In the genomic region with DNA sequence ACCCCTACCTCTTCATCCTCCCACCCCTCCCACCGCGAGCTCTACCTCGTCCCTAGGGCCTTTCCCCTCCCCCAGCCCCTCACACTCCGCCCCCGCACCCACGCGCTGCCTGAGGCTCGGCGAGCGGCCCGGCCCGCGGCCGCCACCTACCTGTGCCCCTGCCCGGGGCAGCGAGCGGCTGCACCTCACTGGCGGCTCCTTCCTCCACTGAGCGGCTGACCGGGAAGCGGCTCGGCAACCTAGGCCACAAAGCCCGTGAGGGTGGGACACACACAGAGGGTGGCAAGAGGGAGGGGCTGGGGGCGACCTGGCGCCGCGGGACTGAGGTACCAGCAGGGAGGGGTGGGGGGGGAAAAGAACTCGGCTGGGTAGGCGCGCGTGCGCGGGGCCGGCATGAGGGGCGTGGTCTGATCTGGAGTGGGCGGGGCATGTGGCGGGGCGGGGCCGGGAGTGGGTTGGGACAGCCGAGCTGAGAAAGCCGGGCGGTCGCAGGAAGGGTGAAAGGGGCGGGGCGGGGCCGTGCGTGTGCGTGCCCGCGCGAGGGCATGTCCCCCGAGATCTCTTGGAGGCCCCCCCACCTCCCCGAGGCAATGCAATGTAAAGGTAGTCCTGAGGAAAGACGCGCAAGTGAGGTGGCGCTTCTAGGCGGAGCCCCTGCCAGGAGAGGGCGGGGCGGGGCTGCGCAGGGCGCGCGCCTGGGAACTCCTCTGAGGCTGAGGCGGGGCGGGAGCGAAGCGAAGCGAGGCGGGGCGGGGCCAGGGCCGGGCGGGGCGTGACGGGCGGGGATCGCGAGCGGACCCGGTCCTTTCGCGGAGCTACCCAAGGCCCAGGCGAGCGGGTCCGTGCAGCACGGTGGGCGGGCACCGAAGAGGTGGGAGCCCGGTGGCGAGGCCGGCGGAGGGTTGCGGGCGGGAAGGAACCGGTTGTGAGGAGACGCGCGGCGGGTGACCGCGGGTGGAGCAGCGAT, we compare ENCODE assay signal across 8 mouse cellular contexts. TPM values are rescaled to one million over a fixed set of nuclear protein-coding genes. Genes with fewer than 3 reads are reported as not detected.
DNase-seq lines count a peak whose midpoint lies in the region; ATAC-seq and TF ChIP-seq lines count a peak whose summit lies in the region.

A gene (minus strand): TSS at position 408 of the 967 bp plus-strand sequence.
A gene (plus strand): TSS at position 469 of the 967 bp plus-strand sequence.

- H3K4me2 ChIP-seq in embryonic facial prominence, embryonic 13.5 days = peak within 1 kb of the TSS; percentile 75
- peak within 1 kb of the TSS; percentile 78 for H3K4me2 ChIP-seq in limb, embryonic 12.5 days
- H3K4me2 ChIP-seq in midbrain, embryonic 15.5 days = peak within 1 kb of the TSS; percentile 62

- TF ChIP-seq POLR2A in kidney, adult 2 months (IDR thresholded peaks at IDR 0.05; ENCODE audit: low read depth, low read length) = no peak
- no peak; the same call in none of the 2 replicates for TF ChIP-seq POLR2A in spleen, adult 2 months (IDR thresholded peaks at IDR 0.05; ENCODE audit: low read depth, low read length)

- no peaks in the 10 kb centered on the region for H3K27me3 ChIP-seq in embryonic facial prominence, embryonic 13.5 days
- no peaks in the 10 kb centered on the region for H3K27me3 ChIP-seq in kidney, adult 2 months (replicated peaks; ENCODE audit: control insufficient read depth, insufficient read depth, low read length)
- no peaks in the 10 kb centered on the region for H3K27me3 ChIP-seq in limb, embryonic 12.5 days
- H3K27me3 ChIP-seq in midbrain, embryonic 15.5 days (replicated peaks) = no peaks in the 10 kb centered on the region
- no peaks in the 10 kb centered on the region for H3K27me3 ChIP-seq in spleen, adult 2 months (ENCODE audit: control insufficient read depth, insufficient read depth, low read length)

- peak within 1 kb of the TSS; percentile 85 for H3K27ac ChIP-seq in embryonic facial prominence, embryonic 13.5 days
- H3K27ac ChIP-seq in kidney, adult 2 months (ENCODE audit: insufficient read depth, low read depth, low read length) = peak within 1 kb of the TSS; percentile 75
- peak within 1 kb of the TSS; percentile 85 for H3K27ac ChIP-seq in limb, embryonic 12.5 days
- peak within 1 kb of the TSS; percentile 85 for H3K27ac ChIP-seq in midbrain, embryonic 15.5 days
- peak within 1 kb of the TSS; percentile 88 for H3K27ac ChIP-seq in spleen, adult 2 months (ENCODE audit: insufficient read depth, low read length)

- peaks cover 38% of the 10 kb centered on the region for H3K4me1 ChIP-seq in embryonic facial prominence, embryonic 13.5 days
- peaks cover 16% of the 10 kb centered on the region for H3K4me1 ChIP-seq in kidney, adult 2 months (ENCODE audit: control insufficient read depth, insufficient read depth, low read length)
- H3K4me1 ChIP-seq in limb, embryonic 12.5 days (replicated peaks) = peaks cover 32% of the 10 kb centered on the region
- H3K4me1 ChIP-seq in midbrain, embryonic 15.5 days = peaks cover 28% of the 10 kb centered on the region
- no peaks in the 10 kb centered on the region; the same call in 1 of the 2 replicates for H3K4me1 ChIP-seq in spleen, adult 2 months (ENCODE audit: control insufficient read depth, insufficient read depth, insufficient read length)

- peak; percentile 97 for DNase-seq in 3134 (ENCODE audit: extremely low read depth, insufficient read length, low spot score)
- DNase-seq in adrenal gland, postnatal 36 days = peak; percentile 96 to 97
- DNase-seq in heart, adult 18-20 months = peak; percentile 94 to 95
- DNase-seq in kidney, adult 2 months = peak; percentile 98
- peak; percentile 94 to 97 for DNase-seq in spleen, adult 2 months (ENCODE audit: low read depth in 1 of 2, low spot score in 2 of 2)

- no peaks in the 10 kb centered on the region for H3K36me3 ChIP-seq in embryonic facial prominence, embryonic 13.5 days
- H3K36me3 ChIP-seq in kidney, adult 2 months (ENCODE audit: control insufficient read depth, insufficient read depth, low read length) = no peaks in the 10 kb centered on the region
- no peaks in the 10 kb centered on the region for H3K36me3 ChIP-seq in limb, embryonic 12.5 days
- H3K36me3 ChIP-seq in midbrain, embryonic 15.5 days (replicated peaks) = no peaks in the 10 kb centered on the region
- no peaks in the 10 kb centered on the region for H3K36me3 ChIP-seq in spleen, adult 2 months (ENCODE audit: control insufficient read depth, insufficient read depth, low read length)

- ATAC-seq in embryonic facial prominence, embryonic 13.5 days (ENCODE audit: insufficient number of reproducible peaks, insufficient read depth, low FRiP score, low TSS enrichment, low read depth) = peak; percentile 98
- ATAC-seq in limb, embryonic 12.5 days (ENCODE audit: insufficient number of reproducible peaks, insufficient read depth, low FRiP score, low TSS enrichment, low read depth) = peak; percentile 98
- ATAC-seq in midbrain, embryonic 15.5 days (replicated peaks) = peak; percentile 97

- peak within 1 kb of the TSS; percentile 88 for H3K9ac ChIP-seq in embryonic facial prominence, embryonic 13.5 days
- peak within 1 kb of the TSS; percentile 81 for H3K9ac ChIP-seq in limb, embryonic 12.5 days (replicated peaks)
- H3K9ac ChIP-seq in midbrain, embryonic 15.5 days = peak within 1 kb of the TSS; percentile 74

- WGBS in embryonic facial prominence, embryonic 13.5 days = under 1% methylated on average over 97 of the region's 101 CpGs
- 1% methylated on average over 99 of the region's 101 CpGs for WGBS in kidney, adult 2 months
- under 1% methylated on average over 84 of the region's 101 CpGs for WGBS in limb, embryonic 12.5 days
- under 1% methylated on average over 87 of the region's 101 CpGs for WGBS in midbrain, embryonic 15.5 days
- under 1% methylated on average over 93 of the region's 101 CpGs for WGBS in spleen, adult 2 months

- TF ChIP-seq CTCF in kidney, adult 2 months (conservative IDR thresholded peaks at IDR 0.05; ENCODE audit: insufficient read depth, insufficient read length, low read depth, low read length) = 0 out of 2 replicates have a peak, but pooled peaks have one; percentile 11
- peak; percentile 20; the same call in 1 of the 2 replicates for TF ChIP-seq CTCF in spleen, adult 2 months (IDR thresholded peaks at IDR 0.05; ENCODE audit: extremely low read depth, insufficient read depth, insufficient read length, insufficient replicate concordance)

- H3K4me3 ChIP-seq in embryonic facial prominence, embryonic 13.5 days = peak within 1 kb of the TSS; percentile 91
- H3K4me3 ChIP-seq in kidney, adult 2 months (ENCODE audit: insufficient read depth, low read depth, low read length) = peak within 1 kb of the TSS; percentile 98
- peak within 1 kb of the TSS; percentile 76 for H3K4me3 ChIP-seq in limb, embryonic 12.5 days (replicated peaks)
- H3K4me3 ChIP-seq in midbrain, embryonic 15.5 days = peak within 1 kb of the TSS; percentile 93
- H3K4me3 ChIP-seq in spleen, adult 2 months (ENCODE audit: extremely low read depth, insufficient read depth, insufficient read length) = peak within 1 kb of the TSS; percentile 100

- no peaks in the 10 kb centered on the region for H3K9me3 ChIP-seq in embryonic facial prominence, embryonic 13.5 days
- no peaks in the 10 kb centered on the region for H3K9me3 ChIP-seq in limb, embryonic 12.5 days
- H3K9me3 ChIP-seq in midbrain, embryonic 15.5 days = no peaks in the 10 kb centered on the region

RNA-seq across cellular contexts. Expression of the first gene that starts in this region (rescaled TPM):
- 10 to 100 TPM; 28.8 to 30.5 TPM for total RNA-seq in adrenal gland, postnatal 36 days (2021)
- polyA plus RNA-seq in embryonic facial prominence, embryonic 13.5 days (2015; fragmentation: Nextera tagmentation; extraction: Ambion mirVana) = 91.5 and 94.5 TPM in 2 replicates
- total RNA-seq in heart, adult 18-20 months (2021) = 10 to 100 TPM in 1 of 2 experiments, 1 to 10 TPM in 1; 10.0 to 10.2 TPM
- polyA plus RNA-seq in kidney, adult 2 months (2012; rRNA removed) = 10.5 and 11.7 TPM in 2 replicates
- polyA plus RNA-seq in limb, embryonic 12.5 days (2016; fragmentation: Nextera tagmentation; extraction: Ambion mirVana) = 107 and 111 TPM in 2 replicates
- 48.2 and 52.9 TPM in 2 replicates for polyA plus RNA-seq in midbrain, embryonic 15.5 days (2015; fragmentation: Nextera tagmentation; extraction: Ambion mirVana)
- 6.0 and 7.9 TPM in 2 replicates for polyA plus RNA-seq in spleen, adult 2 months (2012; rRNA removed)

RNA-seq across cellular contexts. Expression of the second gene that starts in this region (rescaled TPM):
- total RNA-seq in adrenal gland, postnatal 36 days (2021) = 10 to 100 TPM; 15.8 to 26.7 TPM
- 43.3 and 46.9 TPM in 2 replicates for polyA plus RNA-seq in embryonic facial prominence, embryonic 13.5 days (2015; fragmentation: Nextera tagmentation; extraction: Ambion mirVana)
- total RNA-seq in heart, adult 18-20 months (2021) = 10 to 100 TPM in 1 of 2 experiments, 1 to 10 TPM in 1; 9.8 to 13.6 TPM
- 4.2 and 7.1 TPM in 2 replicates for polyA plus RNA-seq in kidney, adult 2 months (2012; rRNA removed)
- 44.3 and 51.1 TPM in 2 replicates for polyA plus RNA-seq in limb, embryonic 12.5 days (2016; fragmentation: Nextera tagmentation; extraction: Ambion mirVana)
- polyA plus RNA-seq in midbrain, embryonic 15.5 days (2015; fragmentation: Nextera tagmentation; extraction: Ambion mirVana) = 30.7 and 34.5 TPM in 2 replicates
- 1.2 and 1.6 TPM in 2 replicates for polyA plus RNA-seq in spleen, adult 2 months (2012; rRNA removed)

Comparison
In these comparisons a context has a peak if more than half of its experiments do, and no peak if none do; other contexts are left out.
1. Peak in every context shown above with its lines: DNase-seq, ATAC-seq, H3K4me3 ChIP-seq and H3K27ac ChIP-seq.